ENCODE assay signal across 8 mouse cellular contexts in the genomic region with DNA sequence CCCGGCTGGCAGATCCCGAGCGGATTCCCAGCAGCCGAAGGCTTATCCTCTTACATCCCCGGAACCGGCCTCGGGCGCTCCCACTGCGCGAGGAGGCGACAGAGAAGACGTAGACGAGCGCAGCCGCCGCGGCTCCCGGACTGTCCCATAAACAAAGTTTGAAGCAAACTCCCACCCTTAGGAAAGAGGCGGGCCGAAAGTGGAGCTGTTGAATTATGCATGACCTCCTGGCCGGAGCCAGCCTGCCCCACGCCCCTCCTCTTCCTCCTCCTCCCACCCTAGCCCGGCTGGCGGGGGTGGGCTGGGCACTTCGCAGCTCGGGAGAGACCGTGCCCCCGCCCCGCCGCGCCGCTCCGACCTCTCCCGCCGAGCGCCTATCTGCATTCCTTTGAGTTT. TPM values are rescaled to one million over a fixed set of nuclear protein-coding genes. Genes with fewer than 3 reads are reported as not detected.
A peak's percentile ranks its signal among the peaks of the same experiment; 100 is the strongest.
DNase-seq lines count a peak whose midpoint lies in the region; ATAC-seq and TF ChIP-seq lines count a peak whose summit lies in the region.

A gene (minus strand): TSS at position 251 of the 396 bp plus-strand sequence.

- peaks cover 2 to 4% of the 10 kb centered on the region in 2 experiments; a peak in 2 of 4 replicates for H3K4me1 ChIP-seq in ES-E14 (ENCODE audit: control insufficient read depth in 2 of 2, insufficient read depth in 2 of 2, low read length in 2 of 2, poor library complexity in 1 of 2)
- H3K4me1 ChIP-seq in lung, embryonic 15.5 days = peaks cover 27% of the 10 kb centered on the region

- ATAC-seq in frontal cortex, adult (ENCODE audit: low TSS enrichment) = peak; percentile 63
- peak; percentile 96 for ATAC-seq in lung, embryonic 15.5 days (ENCODE audit: borderline replicate concordance, extremely low read depth, low FRiP score, low TSS enrichment)

- peaks cover 4% of the 10 kb centered on the region; the same call in 1 of the 2 replicates for H3K36me3 ChIP-seq in ES-E14 (ENCODE audit: control insufficient read depth, insufficient read depth, low read length, poor library complexity, severe bottlenecking)
- peaks cover 1% of the 10 kb centered on the region; the same call in 1 of the 2 replicates for H3K36me3 ChIP-seq in lung, embryonic 15.5 days

- in situ Hi-C loops in ES-E14 (cut with MboI; ENCODE audit: low sequenced_read_pairs in 2 of 2, unreplicated experiment in 2 of 2) = no loop called here

- H3K27ac ChIP-seq in ES-E14 (ENCODE audit: insufficient read depth, low read depth, low read length, poor library complexity, severe bottlenecking) = peak within 1 kb of the TSS; percentile 66
- peak within 1 kb of the TSS; percentile 95 for H3K27ac ChIP-seq in lung, embryonic 15.5 days

- no peaks in the 10 kb centered on the region for H3K27me3 ChIP-seq in lung, embryonic 15.5 days

- H3K9ac ChIP-seq in ES-E14 (ENCODE audit: insufficient read depth, low read depth, low read length, poor library complexity, severe bottlenecking) = peak within 1 kb of the TSS; percentile 90
- H3K9ac ChIP-seq in lung, embryonic 15.5 days = peak within 1 kb of the TSS; percentile 91

- H3K9me3 ChIP-seq in ES-E14 (ENCODE audit: control insufficient read depth, insufficient read depth, low read depth, low read length) = no peaks in the 10 kb centered on the region
- no peaks in the 10 kb centered on the region for H3K9me3 ChIP-seq in lung, embryonic 15.5 days

- intact Hi-C loops in heart, postnatal 36 days (cut with DNase I) = loop anchor here (1.0 to 2.0 kb wide), 3 partner anchors 39 to 105 kb away; no protein-coding TSS in a partner anchor

- peak within 1 kb of the TSS; percentile 76 to 86 for H3K4me3 ChIP-seq in ES-E14 (ENCODE audit: insufficient read depth in 1 of 2, low read depth in 1 of 2, low read length in 2 of 2, poor library complexity in 1 of 2, severe bottlenecking in 1 of 2)
- H3K4me3 ChIP-seq in lung, embryonic 15.5 days = peak within 1 kb of the TSS; percentile 90

- WGBS in lung, embryonic 15.5 days = under 1% methylated on average over 30 of the region's 36 CpGs

- peak; percentile 92 for DNase-seq in ES-E14 (ENCODE audit: low read depth, low spot score)
- DNase-seq in cerebellum, adult 8-10 months = peak; percentile 10
- peak in 1 of 2 experiments; percentile 89 for DNase-seq in heart, postnatal 36 days
- peak; percentile 44 for DNase-seq in layer of hippocampus, adult 9-11 months
- DNase-seq in ovary, postnatal 36 days (ENCODE audit: low spot score) = peak; percentile 92
- DNase-seq in urinary bladder, adult 18-20 months (ENCODE audit: low spot score in 2 of 2) = peak; percentile 83 to 92

- H3K4me2 ChIP-seq in lung, embryonic 15.5 days = peak within 1 kb of the TSS; percentile 61

TF ChIP-seq in ES-E14, 5 proteins besides CTCF, POLR2A, EP300 and RAD21:
- TF ChIP-seq CHD2 (IDR thresholded peaks at IDR 0.05; ENCODE audit: low read depth, low read length) (no peak), HCFC1 (IDR thresholded peaks at IDR 0.05; ENCODE audit: borderline replicate concordance, insufficient read depth, low read length) (no peak; the same call in 1 of the 2 replicates), ZNF384 (IDR thresholded peaks at IDR 0.05; ENCODE audit: low read depth, low read length) (no peak), ZC3H11A (IDR thresholded peaks at IDR 0.05; ENCODE audit: borderline replicate concordance, low read depth, low read length) (no peak), MAFK (IDR thresholded peaks at IDR 0.05; ENCODE audit: insufficient read depth, low read depth, low read length) (no peak)

RNA-seq across cellular contexts. Expression of the gene that starts here (rescaled TPM):
- total RNA-seq in ES-E14 (2012; rRNA removed) = 12.6 and 20.0 TPM in 2 replicates
- total RNA-seq in heart, postnatal 36 days (2021) = 10 to 100 TPM; 56.3 to 58.3 TPM
- 23.6 and 25.1 TPM in 2 replicates for polyA plus RNA-seq in lung, embryonic 15.5 days (2015; fragmentation: Nextera tagmentation; extraction: Ambion mirVana)
